Mouse (Mus musculus) C2C12 (cell line): Measurements from ENCODE around the gene Slc12a5. TPM values are rescaled to one million over a fixed set of nuclear protein-coding genes. Genes with fewer than 3 reads are reported as not detected.

Source experiments
- H3K27me3 ChIP-seq: one replicate; pipeline ENCODE4 v1.6.1; 2011; ENCODE audit not compliant: control insufficient read depth, insufficient read depth, insufficient read length
- H3K36me3 ChIP-seq: one replicate; pipeline ENCODE4 v1.6.1; 2011; ENCODE audit not compliant: control insufficient read depth, insufficient read depth
- H3K4me3 ChIP-seq: one replicate; pipeline ENCODE4 v1.5.1; 2011; ENCODE audit warnings: mild to moderate bottlenecking, control low read depth; ENCODE audit not compliant: poor library complexity, insufficient read depth, severe bottlenecking
- H3K79me2 ChIP-seq: one replicate; pipeline ENCODE4 v1.6.1; 2011; ENCODE audit not compliant: control insufficient read depth, insufficient read depth
- H3K79me3 ChIP-seq: one replicate; pipeline ENCODE4 v1.6.1; 2011; ENCODE audit warnings: low read depth, control low read depth
- H3ac ChIP-seq: one replicate; pipeline ENCODE3; 2011; ENCODE audit warnings: low read depth; ENCODE audit not compliant: control insufficient read depth, insufficient read length
- CEBPB ChIP-seq: IDR thresholded peaks from one replicate; pipeline ENCODE4 v1.6.1; 2011; ENCODE audit warnings: low read depth, mild to moderate bottlenecking, control low read depth, moderate library complexity
- CTCF ChIP-seq: IDR thresholded peaks from one replicate; pipeline ENCODE4 v1.5.1; 2011; ENCODE audit not compliant: control insufficient read depth, insufficient read depth, insufficient read length
- FOSL1 ChIP-seq: IDR thresholded peaks from one replicate; pipeline ENCODE4 v1.8.0; 2011; ENCODE audit warnings: mild to moderate bottlenecking, low read length; ENCODE audit not compliant: poor library complexity, insufficient read depth, severe bottlenecking
- MAX ChIP-seq: IDR thresholded peaks from one replicate; pipeline ENCODE4 v1.6.1; 2011; ENCODE audit warnings: mild to moderate bottlenecking, control low read depth
- MYOD1 ChIP-seq: IDR thresholded peaks from one replicate; pipeline ENCODE4 v1.6.1; 2011; ENCODE audit warnings: low read depth; ENCODE audit not compliant: control insufficient read depth, insufficient read length
- MYOG ChIP-seq: IDR thresholded peaks from one replicate; pipeline ENCODE4 v1.6.1; 2011; ENCODE audit not compliant: control insufficient read depth, insufficient read length; ENCODE audit errors: extremely low read depth
- USF1 ChIP-seq: IDR thresholded peaks from one replicate; pipeline ENCODE4 v1.6.1; 2011; ENCODE audit warnings: low read depth, mild to moderate bottlenecking, control low read depth, moderate library complexity
- polyA plus RNA-seq: library from polyadenylated mRNA; unstranded; fragments of >200 nt; fragmentation: generic; extraction: Trizol; gene quantifications from one replicate; pipeline ENCODE4 v1.2.1, GENCODE M21; 2012; ENCODE audit warnings: missing spikeins

Gene Slc12a5
- polyA plus RNA-seq, 1 experiment: 0.12 TPM

DNA sequence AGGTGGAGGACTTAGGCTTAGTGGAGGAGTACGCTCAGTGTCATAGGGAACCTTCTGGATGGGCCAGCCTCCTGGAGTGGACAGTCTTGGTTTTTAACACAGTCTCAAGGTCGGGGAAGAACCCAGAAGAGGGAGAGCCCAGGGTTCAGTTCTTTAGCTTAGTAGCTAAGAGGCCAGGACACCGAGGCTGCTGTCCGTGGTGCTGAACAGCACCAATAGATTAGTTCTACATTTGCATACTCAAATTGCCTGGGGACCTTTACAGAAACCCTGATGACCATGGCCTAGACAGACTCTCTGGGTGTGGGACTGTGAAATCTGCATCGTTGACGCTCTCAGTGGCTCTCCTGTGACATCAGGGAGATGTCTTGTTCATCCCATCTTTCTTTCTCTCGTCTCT, 19.1 kb downstream of the Slc12a5 start:
- H3K79me3 ChIP-seq: no peaks in the 10 kb centered on the region
- H3K27me3 ChIP-seq: peaks cover 34% of the 10 kb centered on the region
- H3K79me2 ChIP-seq: no peaks in the 10 kb centered on the region
- no peak for TF ChIP-seq CTCF
- H3K4me3 ChIP-seq: no peak overlapping the region
- no peak overlapping the region for H3ac ChIP-seq
- no peaks in the 10 kb centered on the region for H3K36me3 ChIP-seq

- TF ChIP-seq MAX (no peak), CEBPB (no peak), CTCF (no peak), MYOG (no peak), MYOD1 (no peak), FOSL1 (no peak), USF1 (no peak)
- Histone ChIP-seq H3K4me3 (no peak overlapping the region), H3K79me3 (no peaks in the 10 kb centered on the region), H3K36me3 (no peaks in the 10 kb centered on the region), H3ac (no peak overlapping the region), H3K79me2 (no peaks in the 10 kb centered on the region), H3K27me3 (peaks cover 72% of the 10 kb centered on the region)
Observed at GRCm38 (mm10) chr2:164985962-164986361, 25.4 kb downstream of the Slc12a5 start.

GRCm38 (mm10) chr2:164986371-164987027, 25.9 kb downstream of the Slc12a5 start:
- TF ChIP-seq FOSL1: no peak
- TF ChIP-seq MYOD1: no peak
- no peak for TF ChIP-seq USF1
- no peak for TF ChIP-seq MYOG
- TF ChIP-seq CTCF: no peak
- TF ChIP-seq CEBPB: no peak
- no peak for TF ChIP-seq MAX

GRCm38 (mm10) chr2:164988777-164989176, 28.2 kb downstream of the Slc12a5 start:
- peaks cover 63% of the 10 kb centered on the region for H3K27me3 ChIP-seq
- no peaks in the 10 kb centered on the region for H3K36me3 ChIP-seq
- H3K79me2 ChIP-seq: no peaks in the 10 kb centered on the region
- no peaks in the 10 kb centered on the region for H3K79me3 ChIP-seq
- H3K4me3 ChIP-seq: no peak overlapping the region
- no peak for TF ChIP-seq MYOD1
- no peak for TF ChIP-seq MAX
- TF ChIP-seq CEBPB: no peak
- no peak for TF ChIP-seq FOSL1
- no peak for TF ChIP-seq USF1
- no peak for TF ChIP-seq CTCF
- TF ChIP-seq MYOG: no peak
- H3ac ChIP-seq: no peak overlapping the region

More at GRCm38 (mm10) chr2:164986371-164987027, 25.9 kb downstream of the Slc12a5 start:
- Histone ChIP-seq H3K79me3 (no peaks in the 10 kb centered on the region), H3K4me3 (no peak overlapping the region), H3ac (no peak overlapping the region), H3K36me3 (no peaks in the 10 kb centered on the region), H3K79me2 (no peaks in the 10 kb centered on the region), H3K27me3 (peaks cover 77% of the 10 kb centered on the region)

GRCm38 (mm10) chr2:164991111-164991510, 30.5 kb downstream of the Slc12a5 start:
- H3K4me3 ChIP-seq: no peak overlapping the region
- H3K27me3 ChIP-seq: peaks cover 53% of the 10 kb centered on the region
- no peaks in the 10 kb centered on the region for H3K79me3 ChIP-seq
- TF ChIP-seq CEBPB: no peak
- no peak for TF ChIP-seq CTCF
- no peak for TF ChIP-seq MAX
- no peak for TF ChIP-seq FOSL1
- TF ChIP-seq MYOG: no peak
- TF ChIP-seq USF1: no peak
- no peak for TF ChIP-seq MYOD1
- no peak overlapping the region for H3ac ChIP-seq
- H3K79me2 ChIP-seq: no peaks in the 10 kb centered on the region
- no peaks in the 10 kb centered on the region for H3K36me3 ChIP-seq

GRCm38 (mm10) chr2:164991808-164992207, 31.2 kb downstream of the Slc12a5 start:
- Histone ChIP-seq H3K4me3 (no peak overlapping the region), H3K79me3 (no peaks in the 10 kb centered on the region), H3K36me3 (no peaks in the 10 kb centered on the region), H3K27me3 (peaks cover 46% of the 10 kb centered on the region), H3K79me2 (no peaks in the 10 kb centered on the region), H3ac (no peak overlapping the region)
- no peak for TF ChIP-seq CTCF
- TF ChIP-seq USF1: no peak
- TF ChIP-seq CEBPB: no peak
- no peak for TF ChIP-seq MAX
- TF ChIP-seq MYOD1: no peak
- TF ChIP-seq FOSL1: no peak
